Mouse (Mus musculus): ENCODE results near the gene Aff1. TPM values are rescaled to one million over a fixed set of nuclear protein-coding genes. Genes with fewer than 3 reads are reported as not detected.

The Aff1 gene
- polyA plus RNA-seq, 1 experiment from 2014 or later = 4.3 TPM

DNA sequence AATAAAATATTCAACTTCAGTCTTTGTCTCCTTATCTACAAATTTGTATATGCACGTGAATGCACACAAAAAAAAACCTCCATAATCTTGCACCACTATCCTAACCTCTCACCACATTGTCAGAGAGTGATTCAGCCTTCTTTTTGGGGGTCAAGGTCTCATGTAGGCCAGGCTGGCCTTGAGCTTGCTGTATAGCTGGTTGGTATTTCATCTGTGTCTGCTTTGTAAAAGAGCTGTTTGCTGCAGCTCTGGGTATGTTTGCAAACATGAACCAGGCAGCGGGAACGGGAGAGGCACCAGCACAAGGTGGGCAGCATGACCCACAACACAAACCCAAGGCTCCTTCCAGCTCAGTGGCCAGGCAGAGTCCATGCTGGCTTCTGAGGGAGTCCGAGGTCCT lies 18.6 kb upstream of the Aff1 start:
- Histone ChIP-seq H3K27ac (replicated peaks) (0 out of 2 replicates have a peak overlapping the region, but pooled peaks have one; percentile 45), H3K4me3 (ENCODE audit: low read depth, low read length) (no peak overlapping the region), H3K4me2 (replicated peaks; ENCODE audit: low read depth) (no peak overlapping the region), H3K27me3 (ENCODE audit: control insufficient read depth, insufficient read depth, low read length) (no peaks in the 10 kb centered on the region), H3K36me3 (ENCODE audit: control insufficient read depth, insufficient read depth, low read length) (no peaks in the 10 kb centered on the region), H3K9me3 (ENCODE audit: control insufficient read depth, low read length) (no peaks in the 10 kb centered on the region), H3K4me1 (replicated peaks; ENCODE audit: control insufficient read depth, insufficient read depth) (no peaks in the 10 kb centered on the region), H3K9ac (ENCODE audit: low read length) (no peak overlapping the region)
- 71% methylated on average over 4 of the region's 4 CpGs for WGBS
- TF ChIP-seq CTCF (IDR thresholded peaks at IDR 0.05; ENCODE audit: low read depth) (no peak), EP300 (optimal IDR thresholded peaks at IDR 0.05) (no peak)
- no peak for DNase-seq (ENCODE audit: low spot score)
- ATAC-seq (ENCODE audit: low FRiP score, low TSS enrichment) = no peak

DNA sequence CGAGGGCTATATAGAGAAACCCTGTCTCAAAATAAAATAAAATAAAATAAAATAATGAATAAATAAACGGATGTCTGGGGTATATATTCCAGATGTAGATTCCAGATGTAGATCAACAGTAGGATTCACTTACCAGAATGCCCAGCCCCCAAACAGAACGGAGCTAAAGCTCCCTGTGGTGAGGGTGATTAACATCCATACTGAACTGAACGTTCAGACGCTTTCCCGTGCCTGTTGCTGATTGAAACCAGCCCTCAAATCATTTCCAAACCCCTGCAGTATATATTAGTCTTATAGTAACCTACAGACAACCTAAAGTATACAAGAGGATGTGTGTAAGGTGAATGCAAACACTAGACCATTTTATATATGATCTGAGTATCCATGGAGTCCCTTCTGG lies 17.7 kb upstream of the Aff1 start:
- Histone ChIP-seq H3K9me3 (ENCODE audit: control insufficient read depth, low read length) (no peaks in the 10 kb centered on the region), H3K27me3 (ENCODE audit: control insufficient read depth, insufficient read depth, low read length) (no peaks in the 10 kb centered on the region), H3K4me2 (replicated peaks; ENCODE audit: low read depth) (no peak overlapping the region), H3K4me3 (ENCODE audit: low read depth, low read length) (no peak overlapping the region), H3K36me3 (ENCODE audit: control insufficient read depth, insufficient read depth, low read length) (no peaks in the 10 kb centered on the region), H3K4me1 (replicated peaks; ENCODE audit: control insufficient read depth, insufficient read depth) (no peaks in the 10 kb centered on the region), H3K27ac (replicated peaks) (no peak overlapping the region), H3K9ac (ENCODE audit: low read length) (no peak overlapping the region)
- DNase-seq (ENCODE audit: low spot score) (no peak), ATAC-seq (ENCODE audit: low FRiP score, low TSS enrichment) (no peak)
- 48% methylated on average over 6 of the region's 6 CpGs for WGBS
- TF ChIP-seq CTCF (IDR thresholded peaks at IDR 0.05; ENCODE audit: low read depth) (no peak), EP300 (optimal IDR thresholded peaks at IDR 0.05) (no peak)

DNA sequence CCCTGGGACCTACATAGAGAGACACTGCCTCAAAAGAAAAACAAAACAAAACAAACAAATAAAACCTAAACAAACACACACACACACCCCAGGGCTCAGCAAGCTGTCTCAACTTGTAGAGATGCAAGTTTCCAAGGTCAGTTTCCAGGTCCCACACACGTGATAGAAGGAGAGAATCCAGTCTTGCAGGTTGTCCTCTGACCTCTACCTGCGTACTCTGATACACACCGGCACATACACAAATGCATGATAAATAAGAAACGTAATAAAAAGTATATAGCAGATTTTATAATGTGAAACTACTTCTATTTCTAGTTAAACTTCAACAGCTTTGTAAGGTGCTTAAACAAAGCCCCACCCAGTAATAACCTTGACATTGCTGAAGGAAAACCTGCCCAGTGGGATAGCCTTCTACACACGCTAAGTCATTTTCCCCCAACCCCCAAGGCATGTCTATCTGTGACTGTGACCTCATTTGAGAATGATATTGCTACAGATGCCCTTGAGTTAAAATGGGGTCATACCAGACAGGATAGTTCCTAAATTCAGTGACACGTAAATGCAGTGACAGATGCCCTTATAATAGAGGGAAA lies 15.8 kb upstream of the Aff1 start:
- Histone ChIP-seq H3K4me1 (replicated peaks; ENCODE audit: control insufficient read depth, insufficient read depth) (no peaks in the 10 kb centered on the region), H3K9me3 (ENCODE audit: control insufficient read depth, low read length) (no peaks in the 10 kb centered on the region), H3K27me3 (ENCODE audit: control insufficient read depth, insufficient read depth, low read length) (no peaks in the 10 kb centered on the region), H3K4me2 (replicated peaks; ENCODE audit: low read depth) (no peak overlapping the region), H3K27ac (replicated peaks) (no peak overlapping the region; the same call in 1 of the 2 replicates), H3K4me3 (ENCODE audit: low read depth, low read length) (no peak overlapping the region), H3K9ac (ENCODE audit: low read length) (no peak overlapping the region), H3K36me3 (ENCODE audit: control insufficient read depth, insufficient read depth, low read length) (no peaks in the 10 kb centered on the region)
- TF ChIP-seq CTCF (IDR thresholded peaks at IDR 0.05; ENCODE audit: low read depth) (no peak), EP300 (optimal IDR thresholded peaks at IDR 0.05) (no peak)
- 62% methylated on average over 6 of the region's 6 CpGs for WGBS
- DNase-seq (ENCODE audit: low spot score) (no peak), ATAC-seq (ENCODE audit: low FRiP score, low TSS enrichment) (peak; percentile 38; the same call in 1 of the 2 replicates)

DNA sequence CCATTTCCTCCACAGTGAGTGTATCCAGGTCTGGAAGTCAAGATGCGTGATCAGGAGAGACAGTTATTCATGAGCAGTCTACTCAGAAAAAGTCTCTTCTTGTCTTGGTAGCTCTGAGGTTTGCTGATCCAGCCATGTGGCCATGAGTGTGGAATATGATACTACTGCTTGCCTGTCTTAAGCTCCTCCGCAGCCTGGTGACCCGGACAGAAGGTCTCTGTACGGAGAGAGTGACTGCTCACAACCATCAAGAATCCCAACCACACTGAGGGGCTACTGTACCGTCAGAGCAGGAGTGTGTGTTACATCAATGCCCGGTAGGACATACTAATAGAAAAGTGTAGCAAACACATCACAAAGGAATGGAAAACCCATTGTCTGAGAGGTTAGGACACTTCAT lies 14.3 kb upstream of the Aff1 start:
- TF ChIP-seq CTCF (IDR thresholded peaks at IDR 0.05; ENCODE audit: low read depth) (no peak), EP300 (optimal IDR thresholded peaks at IDR 0.05) (no peak)
- no peaks in the 10 kb centered on the region for H3K9me3 ChIP-seq (ENCODE audit: control insufficient read depth, low read length)
- WGBS = 80% methylated on average over 6 of the region's 6 CpGs
- H3K4me1 ChIP-seq (replicated peaks; ENCODE audit: control insufficient read depth, insufficient read depth) = no peaks in the 10 kb centered on the region
- ATAC-seq (ENCODE audit: low FRiP score, low TSS enrichment) (no peak), DNase-seq (ENCODE audit: low spot score) (no peak)
- H3K27ac ChIP-seq (replicated peaks) = no peak overlapping the region
- no peak overlapping the region for H3K4me2 ChIP-seq (replicated peaks; ENCODE audit: low read depth)
- H3K4me3 ChIP-seq (ENCODE audit: low read depth, low read length) = no peak overlapping the region
- H3K27me3 ChIP-seq (ENCODE audit: control insufficient read depth, insufficient read depth, low read length) = no peaks in the 10 kb centered on the region
- H3K9ac ChIP-seq (ENCODE audit: low read length) = no peak overlapping the region
- H3K36me3 ChIP-seq (ENCODE audit: control insufficient read depth, insufficient read depth, low read length) = no peaks in the 10 kb centered on the region

DNA sequence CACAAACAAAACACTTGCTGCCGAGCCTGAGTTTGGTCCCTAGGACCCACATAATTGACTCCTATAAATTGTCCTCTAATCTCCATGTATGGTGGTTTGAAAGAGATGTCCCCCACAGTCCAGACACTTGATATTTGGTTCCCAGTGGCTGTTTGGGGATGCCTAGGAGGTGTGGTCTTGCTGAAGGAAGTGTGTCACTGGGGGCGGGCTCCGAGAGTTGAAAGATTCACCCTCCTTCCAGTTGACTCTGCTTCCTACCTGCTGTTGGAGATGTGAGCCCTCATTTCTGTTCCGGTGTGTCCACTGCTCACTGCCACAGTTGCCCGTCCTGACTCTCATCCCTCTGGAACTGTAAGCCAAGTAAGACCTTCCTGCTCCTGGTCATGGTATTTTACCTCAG lies 13.2 kb upstream of the Aff1 start:
- H3K27me3 ChIP-seq (ENCODE audit: control insufficient read depth, insufficient read depth, low read length) = no peaks in the 10 kb centered on the region
- ATAC-seq (ENCODE audit: low FRiP score, low TSS enrichment) = no peak
- H3K9ac ChIP-seq (ENCODE audit: low read length) = no peak overlapping the region
- no peak overlapping the region for H3K4me2 ChIP-seq (replicated peaks; ENCODE audit: low read depth)
- H3K4me1 ChIP-seq (replicated peaks; ENCODE audit: control insufficient read depth, insufficient read depth) = no peaks in the 10 kb centered on the region
- H3K4me3 ChIP-seq (ENCODE audit: low read depth, low read length) = no peak overlapping the region
- DNase-seq (ENCODE audit: low spot score) = no peak
- no peaks in the 10 kb centered on the region for H3K36me3 ChIP-seq (ENCODE audit: control insufficient read depth, insufficient read depth, low read length)
- TF ChIP-seq EP300 (optimal IDR thresholded peaks at IDR 0.05) (no peak), CTCF (IDR thresholded peaks at IDR 0.05; ENCODE audit: low read depth) (no peak)
- WGBS = 94% methylated on average over 5 of the region's 5 CpGs
- no peak overlapping the region for H3K27ac ChIP-seq (replicated peaks)
- no peaks in the 10 kb centered on the region for H3K9me3 ChIP-seq (ENCODE audit: control insufficient read depth, low read length)

DNA sequence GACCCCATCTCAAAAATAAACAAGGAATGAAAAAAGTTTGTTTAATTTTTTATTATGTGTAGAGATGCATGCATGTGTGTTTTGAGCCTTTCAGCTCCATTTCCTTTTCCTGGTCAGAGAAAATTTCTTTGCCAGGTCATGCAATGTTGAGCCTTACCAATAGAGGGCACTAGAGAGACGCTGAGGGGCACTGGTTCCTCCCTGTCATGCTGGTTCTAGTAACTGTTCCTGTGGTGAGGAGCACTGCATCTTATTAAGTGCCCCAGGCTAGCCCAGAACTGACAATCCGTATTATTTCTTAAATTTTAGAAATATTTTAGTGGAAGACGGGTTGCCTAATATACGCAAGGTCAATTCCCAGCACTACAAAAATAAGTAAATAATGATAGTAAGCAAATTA lies 11.8 kb upstream of the Aff1 start:
- peak; percentile 77 for DNase-seq (ENCODE audit: low spot score)
- Histone ChIP-seq H3K9me3 (ENCODE audit: control insufficient read depth, low read length) (no peaks in the 10 kb centered on the region), H3K9ac (ENCODE audit: low read length) (no peak overlapping the region), H3K36me3 (ENCODE audit: control insufficient read depth, insufficient read depth, low read length) (no peaks in the 10 kb centered on the region), H3K4me1 (replicated peaks; ENCODE audit: control insufficient read depth, insufficient read depth) (no peaks in the 10 kb centered on the region), H3K27me3 (ENCODE audit: control insufficient read depth, insufficient read depth, low read length) (no peaks in the 10 kb centered on the region), H3K27ac (replicated peaks) (no peak overlapping the region), H3K4me3 (ENCODE audit: low read depth, low read length) (no peak overlapping the region), H3K4me2 (replicated peaks; ENCODE audit: low read depth) (no peak overlapping the region)
- WGBS = 47% methylated on average over 4 of the region's 4 CpGs
- ATAC-seq (ENCODE audit: low FRiP score, low TSS enrichment) = 0 out of 2 replicates have a peak, but pooled peaks have one; percentile 18
- TF ChIP-seq EP300 (optimal IDR thresholded peaks at IDR 0.05) (no peak), CTCF (IDR thresholded peaks at IDR 0.05; ENCODE audit: low read depth) (peak; percentile 95)

Measured in stomach, postnatal 0 days (tissue).